Mouse (Mus musculus): ENCODE measurements around the gene Sema4c. TPM values are rescaled to one million over a fixed set of nuclear protein-coding genes. Genes with fewer than 3 reads are reported as not detected.

Sema4c gene
- polyA plus RNA-seq, 1 experiment from 2014 or later = 3.6 TPM

DNA sequence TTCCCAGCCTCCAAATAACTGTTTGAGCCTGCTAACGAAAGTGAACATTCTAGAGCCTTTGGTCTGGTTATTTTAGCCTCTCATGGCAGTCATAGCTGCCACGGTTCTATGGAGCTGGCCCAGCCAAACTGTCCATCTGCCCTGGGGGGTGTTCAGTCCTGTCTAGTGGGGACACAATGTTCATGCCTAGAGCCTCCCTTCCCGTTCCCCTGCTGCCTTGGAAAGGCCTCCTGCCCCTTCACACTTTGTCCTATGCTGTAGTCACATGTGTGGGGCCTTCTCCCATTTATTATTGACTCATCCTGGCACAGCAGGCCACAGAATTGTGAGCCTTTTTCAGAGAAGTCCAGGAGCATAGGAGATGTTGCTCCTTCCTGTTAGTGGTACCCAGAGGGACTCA is 39.9 kb downstream of the Sema4c start:
- Histone ChIP-seq H3K27me3 (ENCODE audit: control insufficient read depth, insufficient read depth, low read length) (no peaks in the 10 kb centered on the region), H3K9ac (ENCODE audit: low read length) (no peak overlapping the region), H3K4me1 (ENCODE audit: control insufficient read depth, insufficient read depth, low read length) (0 out of 2 replicates have a peak, but pooled peaks cover 4% of the 10 kb centered on the region), H3K4me3 (ENCODE audit: low read depth, low read length) (no peak overlapping the region), H3K36me3 (ENCODE audit: control insufficient read depth, insufficient read depth, low read length) (peaks cover 12% of the 10 kb centered on the region), H3K27ac (ENCODE audit: low read depth, low read length) (no peak overlapping the region), H3K4me2 (ENCODE audit: low read depth) (no peak overlapping the region), H3K9me3 (ENCODE audit: control insufficient read depth, low read length) (no peaks in the 10 kb centered on the region)
- 88% methylated on average over 3 of the region's 3 CpGs for WGBS
- ATAC-seq (ENCODE audit: insufficient read depth, low FRiP score, low TSS enrichment) = no peak
- DNase-seq (ENCODE audit: low spot score) = no peak

DNA sequence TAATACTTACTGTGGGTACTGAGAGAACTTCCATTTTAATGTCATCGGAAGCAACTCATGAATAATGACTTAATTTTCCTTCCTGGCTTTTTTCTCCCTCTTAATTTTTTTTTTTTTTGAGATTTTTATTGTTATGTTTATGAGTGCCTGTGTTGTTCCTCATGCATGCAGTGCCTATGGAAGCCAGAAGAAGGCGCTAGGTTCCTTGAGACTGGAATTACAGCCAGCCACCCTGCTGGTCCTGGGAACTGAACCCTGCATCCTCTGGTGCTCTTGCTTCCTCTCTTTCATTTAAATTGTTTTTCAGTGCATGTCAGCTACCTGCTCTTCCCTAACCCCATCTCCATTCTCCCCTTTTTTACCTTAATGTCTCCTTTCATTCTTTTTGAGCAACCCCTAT is 44.4 kb downstream of the Sema4c start:
- DNase-seq (ENCODE audit: low spot score) (peak; percentile 37), ATAC-seq (ENCODE audit: insufficient read depth, low FRiP score, low TSS enrichment) (no peak)
- H3K27me3 ChIP-seq (ENCODE audit: control insufficient read depth, insufficient read depth, low read length) = no peaks in the 10 kb centered on the region
- peak overlapping the region; percentile 95; the same call in 1 of the 2 replicates for H3K4me3 ChIP-seq (ENCODE audit: low read depth, low read length)
- H3K4me2 ChIP-seq (ENCODE audit: low read depth) = peak overlapping the region; percentile 87
- 0 out of 2 replicates have a peak, but pooled peaks cover 6% of the 10 kb centered on the region for H3K4me1 ChIP-seq (ENCODE audit: control insufficient read depth, insufficient read depth, low read length)
- 38% methylated on average over 2 of the region's 2 CpGs for WGBS
- H3K27ac ChIP-seq (ENCODE audit: low read depth, low read length) = no peak overlapping the region
- H3K36me3 ChIP-seq (ENCODE audit: control insufficient read depth, insufficient read depth, low read length) = no peaks in the 10 kb centered on the region
- H3K9ac ChIP-seq (ENCODE audit: low read length) = no peak overlapping the region
- no peaks in the 10 kb centered on the region for H3K9me3 ChIP-seq (ENCODE audit: control insufficient read depth, low read length)

DNA sequence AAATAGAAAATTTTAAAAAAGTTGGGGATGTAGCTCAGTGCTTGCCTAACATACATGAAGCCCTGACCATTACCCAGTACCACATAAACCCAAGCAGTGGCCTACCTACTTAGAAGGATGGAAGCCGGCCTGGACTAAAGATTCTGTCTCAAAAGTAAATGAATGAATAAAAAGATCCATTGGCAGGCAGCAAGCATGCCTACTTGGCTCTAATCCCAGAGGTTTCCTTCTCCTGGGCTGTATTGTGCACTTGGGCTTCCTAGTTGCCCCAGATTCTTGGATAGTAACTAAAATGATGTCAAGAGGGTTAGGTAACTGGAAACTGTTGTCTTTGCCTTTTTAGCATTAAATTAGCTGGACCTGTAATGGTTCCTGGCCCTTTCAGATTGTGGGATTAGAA is 44.8 kb downstream of the Sema4c start:
- Histone ChIP-seq H3K4me2 (ENCODE audit: low read depth) (peak overlapping the region; percentile 87), H3K4me1 (ENCODE audit: control insufficient read depth, insufficient read depth, low read length) (0 out of 2 replicates have a peak, but pooled peaks cover 6% of the 10 kb centered on the region), H3K36me3 (ENCODE audit: control insufficient read depth, insufficient read depth, low read length) (no peaks in the 10 kb centered on the region), H3K9ac (ENCODE audit: low read length) (no peak overlapping the region; the same call in 1 of the 2 replicates), H3K4me3 (ENCODE audit: low read depth, low read length) (peak overlapping the region; percentile 95), H3K9me3 (ENCODE audit: control insufficient read depth, low read length) (no peaks in the 10 kb centered on the region), H3K27me3 (ENCODE audit: control insufficient read depth, insufficient read depth, low read length) (no peaks in the 10 kb centered on the region), H3K27ac (ENCODE audit: low read depth, low read length) (no peak overlapping the region)
- DNase-seq (ENCODE audit: low spot score) (no peak), ATAC-seq (ENCODE audit: insufficient read depth, low FRiP score, low TSS enrichment) (no peak)
- WGBS = 11% methylated on average over 1 of the region's 1 CpGs

DNA sequence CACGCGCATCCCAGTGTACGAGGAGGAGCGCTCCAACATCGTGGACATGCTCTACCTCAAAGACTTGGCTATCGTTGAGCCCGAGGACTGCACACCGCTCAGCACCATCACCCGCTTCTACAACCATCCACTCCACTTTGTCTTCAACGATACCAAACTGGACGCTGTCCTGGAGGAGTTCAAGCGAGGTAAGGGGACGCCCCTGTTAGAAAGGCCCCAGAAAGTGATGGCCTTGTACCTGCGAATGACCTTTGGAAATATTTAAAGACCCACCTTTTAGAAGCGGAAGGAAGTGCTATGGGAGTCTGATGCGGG is 45.2 kb downstream of the Sema4c start:
- H3K4me3 ChIP-seq (ENCODE audit: low read depth, low read length) = peak overlapping the region; percentile 95
- H3K9me3 ChIP-seq (ENCODE audit: control insufficient read depth, low read length) = no peaks in the 10 kb centered on the region
- H3K4me2 ChIP-seq (ENCODE audit: low read depth) = peak overlapping the region; percentile 87
- DNase-seq (ENCODE audit: low spot score) = no peak
- ATAC-seq (ENCODE audit: insufficient read depth, low FRiP score, low TSS enrichment) = no peak
- WGBS = 2% methylated on average over 16 of the region's 16 CpGs
- peak overlapping the region; percentile 96 for H3K27ac ChIP-seq (ENCODE audit: low read depth, low read length)
- no peaks in the 10 kb centered on the region for H3K36me3 ChIP-seq (ENCODE audit: control insufficient read depth, insufficient read depth, low read length)
- H3K9ac ChIP-seq (ENCODE audit: low read length) = peak overlapping the region; percentile 88
- 0 out of 2 replicates have a peak, but pooled peaks cover 6% of the 10 kb centered on the region for H3K4me1 ChIP-seq (ENCODE audit: control insufficient read depth, insufficient read depth, low read length)
- no peaks in the 10 kb centered on the region for H3K27me3 ChIP-seq (ENCODE audit: control insufficient read depth, insufficient read depth, low read length)

DNA sequence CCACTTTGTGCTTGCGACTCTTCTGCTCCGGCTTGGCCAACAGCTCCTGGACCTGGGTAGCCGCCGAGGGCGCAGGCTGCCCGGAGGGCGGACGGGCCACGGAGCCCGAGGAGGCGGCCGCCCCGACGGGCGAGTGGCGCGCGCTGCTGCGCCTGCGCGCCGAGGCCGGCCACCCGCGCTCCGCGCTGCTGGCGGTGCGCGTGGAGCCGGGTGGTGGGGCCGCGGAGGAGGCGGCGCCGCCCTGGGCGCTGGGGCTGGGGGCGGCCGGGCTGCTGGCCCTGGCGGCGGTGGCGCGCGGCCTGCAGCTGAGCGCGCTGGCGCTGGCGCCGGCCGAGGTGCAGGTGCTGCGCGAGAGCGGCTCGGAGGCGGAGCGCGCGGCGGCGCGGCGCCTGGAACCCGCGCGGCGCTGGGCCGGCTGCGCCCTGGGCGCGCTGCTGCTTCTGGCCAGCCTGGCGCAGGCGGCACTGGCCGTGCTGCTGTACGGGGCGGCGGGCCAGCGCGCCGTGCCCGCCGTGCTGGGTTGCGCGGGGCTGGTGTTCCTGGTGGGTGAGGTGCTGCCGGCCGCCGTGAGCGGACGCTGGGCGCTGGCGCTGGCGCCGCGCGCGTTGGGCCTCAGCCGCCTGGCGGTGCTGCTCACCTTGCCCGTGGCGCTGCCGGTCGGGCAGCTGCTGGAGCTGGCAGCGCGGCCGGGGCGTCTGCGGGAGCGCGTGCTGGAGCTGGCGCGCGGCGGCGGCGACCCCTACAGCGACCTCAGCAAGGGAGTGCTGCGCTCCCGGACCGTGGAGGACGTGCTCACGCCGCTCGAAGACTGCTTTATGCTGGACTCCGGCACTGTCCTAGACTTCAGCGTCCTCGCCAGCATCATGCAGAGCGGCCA is 45.8 kb downstream of the Sema4c start:
- WGBS = 0% methylated on average over 61 of the region's 126 CpGs

DNA sequence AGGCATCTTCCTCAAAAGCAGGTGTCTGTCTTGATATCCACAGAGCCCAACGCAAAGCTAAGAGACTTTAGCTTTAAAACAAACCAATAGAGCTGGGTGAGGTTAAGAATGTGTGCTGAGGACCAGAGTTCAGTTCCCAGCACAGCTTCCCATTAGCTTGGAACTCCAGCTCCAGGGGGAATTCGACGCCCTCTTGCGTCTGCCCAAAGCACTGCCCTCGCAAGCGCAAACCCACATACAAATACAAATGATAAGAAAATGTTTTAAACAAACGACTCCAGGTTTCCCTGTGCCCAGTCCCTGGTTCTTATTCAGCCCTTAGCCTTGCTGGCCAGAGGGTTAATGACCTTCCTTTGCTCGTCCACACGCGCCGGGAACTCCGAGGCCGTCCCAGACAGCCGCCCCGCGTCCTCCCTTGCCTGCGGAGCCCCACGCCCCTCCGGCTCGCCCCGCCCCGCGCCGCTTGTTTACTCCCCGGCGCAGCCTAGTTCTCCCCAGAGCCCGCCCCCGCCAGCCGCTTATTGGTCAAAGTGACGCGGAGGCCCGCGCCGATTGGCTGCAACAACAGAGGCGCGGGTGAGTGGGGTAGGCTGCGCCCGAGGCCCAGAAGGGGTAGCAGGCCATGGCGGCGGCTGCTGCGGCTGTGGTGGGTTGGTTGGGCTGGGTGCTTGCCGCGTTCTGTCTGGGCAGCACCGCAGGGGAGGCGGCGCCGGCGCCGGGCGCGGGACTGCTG is 46.7 kb downstream of the Sema4c start, which contains the start of gene Cnnm3:
Gene Cnnm3 (plus strand): TSS at position 579 of the 733 bp plus-strand sequence.
- peak; percentile 96 for ATAC-seq (ENCODE audit: insufficient read depth, low FRiP score, low TSS enrichment)
- H3K27me3 ChIP-seq (ENCODE audit: control insufficient read depth, insufficient read depth, low read length) = no peaks in the 10 kb centered on the region
- H3K36me3 ChIP-seq (ENCODE audit: control insufficient read depth, insufficient read depth, low read length) = no peaks in the 10 kb centered on the region; the same call in 1 of the 2 replicates
- WGBS = 1% methylated on average over 44 of the region's 51 CpGs
- H3K4me1 ChIP-seq (ENCODE audit: control insufficient read depth, insufficient read depth, low read length) = 0 out of 2 replicates have a peak, but pooled peaks cover 6% of the 10 kb centered on the region
- peak within 1 kb of the TSS; percentile 88 for H3K9ac ChIP-seq (ENCODE audit: low read length)
- peak within 1 kb of the TSS; percentile 95 for H3K4me3 ChIP-seq (ENCODE audit: low read depth, low read length)
- H3K9me3 ChIP-seq (ENCODE audit: control insufficient read depth, low read length) = no peaks in the 10 kb centered on the region
- peak; percentile 100 for DNase-seq (ENCODE audit: low spot score)
- peak within 1 kb of the TSS; percentile 87 for H3K4me2 ChIP-seq (ENCODE audit: low read depth)
- peak within 1 kb of the TSS; percentile 96 for H3K27ac ChIP-seq (ENCODE audit: low read depth, low read length)

More for the DNA sequence above, 45.8 kb downstream of the Sema4c start:
- peak overlapping the region; percentile 96 for H3K27ac ChIP-seq (ENCODE audit: low read depth, low read length)
- DNase-seq (ENCODE audit: low spot score) = peak; percentile 63
- H3K27me3 ChIP-seq (ENCODE audit: control insufficient read depth, insufficient read depth, low read length) = no peaks in the 10 kb centered on the region
- H3K4me1 ChIP-seq (ENCODE audit: control insufficient read depth, insufficient read depth, low read length) = 0 out of 2 replicates have a peak, but pooled peaks cover 6% of the 10 kb centered on the region
- no peaks in the 10 kb centered on the region for H3K36me3 ChIP-seq (ENCODE audit: control insufficient read depth, insufficient read depth, low read length)
- peak overlapping the region; percentile 87 for H3K4me2 ChIP-seq (ENCODE audit: low read depth)
- peak overlapping the region; percentile 95 for H3K4me3 ChIP-seq (ENCODE audit: low read depth, low read length)
- peak; percentile 68 for ATAC-seq (ENCODE audit: insufficient read depth, low FRiP score, low TSS enrichment)
- no peaks in the 10 kb centered on the region for H3K9me3 ChIP-seq (ENCODE audit: control insufficient read depth, low read length)
- H3K9ac ChIP-seq (ENCODE audit: low read length) = peak overlapping the region; percentile 88

DNA sequence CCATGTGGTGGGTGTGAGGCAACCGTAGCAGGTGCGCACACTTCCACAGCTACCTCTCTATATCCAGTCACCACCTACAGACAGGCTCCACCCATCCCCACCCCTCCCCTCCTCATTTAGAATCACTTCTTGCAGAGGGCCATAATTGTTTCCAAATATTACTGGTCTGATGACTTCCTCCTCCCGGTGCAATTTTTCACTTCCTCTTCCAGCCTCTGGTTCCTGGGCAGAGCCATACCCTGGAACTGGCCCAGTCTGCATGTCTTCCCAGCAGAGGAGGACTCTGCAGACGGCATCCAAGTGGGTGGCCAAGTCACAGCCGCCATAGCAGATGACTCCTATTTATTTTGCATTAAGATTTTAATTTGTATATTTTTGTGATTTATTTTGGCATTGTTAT is 49.9 kb downstream of the Sema4c start:
- Histone ChIP-seq H3K9ac (ENCODE audit: low read length) (no peak overlapping the region), H3K9me3 (ENCODE audit: control insufficient read depth, low read length) (no peaks in the 10 kb centered on the region), H3K4me3 (ENCODE audit: low read depth, low read length) (no peak overlapping the region), H3K4me2 (ENCODE audit: low read depth) (no peak overlapping the region), H3K27me3 (ENCODE audit: control insufficient read depth, insufficient read depth, low read length) (no peaks in the 10 kb centered on the region), H3K36me3 (ENCODE audit: control insufficient read depth, insufficient read depth, low read length) (no peaks in the 10 kb centered on the region; the same call in 1 of the 2 replicates), H3K27ac (ENCODE audit: low read depth, low read length) (no peak overlapping the region), H3K4me1 (ENCODE audit: control insufficient read depth, insufficient read depth, low read length) (0 out of 2 replicates have a peak, but pooled peaks cover 1% of the 10 kb centered on the region)
- ATAC-seq (ENCODE audit: insufficient read depth, low FRiP score, low TSS enrichment) = no peak
- 86% methylated on average over 5 of the region's 5 CpGs for WGBS
- no peak for DNase-seq (ENCODE audit: low spot score)

DNA sequence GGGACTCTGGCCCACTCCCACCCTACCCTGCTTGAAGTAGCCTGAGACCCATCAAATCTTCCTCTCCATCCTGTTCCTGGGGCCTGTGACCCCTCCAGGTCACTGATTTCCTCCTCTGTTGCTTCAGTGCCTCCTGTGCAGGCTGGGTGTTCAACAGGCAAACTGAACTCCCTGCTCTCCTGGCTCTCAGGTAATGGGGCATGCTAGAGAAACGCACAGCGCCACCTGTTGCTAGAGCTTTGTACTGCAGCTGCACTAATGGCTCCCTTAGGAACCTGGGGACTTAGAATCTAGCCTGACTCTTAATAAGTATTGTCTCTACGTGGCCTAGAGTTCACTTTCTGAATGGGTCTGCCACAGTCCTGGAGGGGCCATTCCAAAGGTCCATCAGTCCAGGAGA is 56.9 kb downstream of the Sema4c start:
- no peak for ATAC-seq (ENCODE audit: insufficient read depth, low FRiP score, low TSS enrichment)
- H3K9ac ChIP-seq (ENCODE audit: low read length) = no peak overlapping the region
- no peaks in the 10 kb centered on the region for H3K27me3 ChIP-seq (ENCODE audit: control insufficient read depth, insufficient read depth, low read length)
- no peaks in the 10 kb centered on the region for H3K9me3 ChIP-seq (ENCODE audit: control insufficient read depth, low read length)
- H3K4me2 ChIP-seq (ENCODE audit: low read depth) = no peak overlapping the region
- H3K4me3 ChIP-seq (ENCODE audit: low read depth, low read length) = no peak overlapping the region
- H3K4me1 ChIP-seq (ENCODE audit: control insufficient read depth, insufficient read depth, low read length) = no peaks in the 10 kb centered on the region
- peaks cover 2% of the 10 kb centered on the region; the same call in 1 of the 2 replicates for H3K36me3 ChIP-seq (ENCODE audit: control insufficient read depth, insufficient read depth, low read length)
- peak; percentile 80 for DNase-seq (ENCODE audit: low spot score)
- no peak overlapping the region for H3K27ac ChIP-seq (ENCODE audit: low read depth, low read length)
- WGBS = 13% methylated on average over 3 of the region's 3 CpGs
